Mouse (Mus musculus) kidney, embryonic 14.5 days (tissue): ENCODE measurements at regions not wholly inside any gene's neighbourhood (a gene's known extent, or its start where the extent isn't known, plus 50 kb on each side); places are given as distances from the start of the nearest gene placed in this dataset.

Experiments
- ATAC-seq: fragments of 200-750 bp; cut with Nextera tagmentation; 2 replicates; pipeline ENCODE4 v1.8.0; 2017; ENCODE audit warnings: moderate number of reproducible peaks, mild to moderate bottlenecking, moderate TSS enrichment, moderate library complexity; ENCODE audit not compliant: low FRiP score, low TSS enrichment
- H3K27ac ChIP-seq: fragments of 300-500 bp; sonication (generic); 2 replicates; pipeline ENCODE4 v1.5.1; 2014; ENCODE audit warnings: low read depth, mild to moderate bottlenecking, low read length, moderate library complexity, mixed read lengths
- H3K27me3 ChIP-seq: fragments of 300-500 bp; sonication (generic); 2 replicates; pipeline ENCODE4 v1.6.1; 2014; ENCODE audit warnings: mild to moderate bottlenecking, low read length; ENCODE audit not compliant: control insufficient read depth, insufficient read depth
- H3K36me3 ChIP-seq: fragments of 300-500 bp; sonication (generic); 2 replicates; pipeline ENCODE4 v1.6.1; 2014; ENCODE audit warnings: low read length, mixed read lengths; ENCODE audit not compliant: control insufficient read depth, insufficient read depth
- H3K4me1 ChIP-seq: fragments of 300-500 bp; sonication (generic); 2 replicates; pipeline ENCODE4 v1.6.1; 2014; ENCODE audit warnings: low read length, mixed read lengths; ENCODE audit not compliant: control insufficient read depth, insufficient read depth
- H3K4me2 ChIP-seq: fragments of 300-500 bp; sonication (generic); replicated peaks from 2 replicates; pipeline ENCODE4 v1.6.1; 2014; ENCODE audit warnings: low read depth, mild to moderate bottlenecking, low read length
- H3K4me3 ChIP-seq: fragments of 300-500 bp; sonication (generic); 2 replicates; pipeline ENCODE4 v1.5.1; 2014; ENCODE audit warnings: mild to moderate bottlenecking, low read length
- H3K9ac ChIP-seq: fragments of 300-500 bp; sonication (generic); 2 replicates; pipeline ENCODE4 v1.6.1; 2014; ENCODE audit warnings: low read depth, mild to moderate bottlenecking, low read length, moderate library complexity
- H3K9me3 ChIP-seq: fragments of 300-500 bp; sonication (generic); 2 replicates; pipeline ENCODE4 v1.6.1; 2016; ENCODE audit warnings: low read length; ENCODE audit not compliant: control insufficient read depth
- WGBS: fragments of 180-500 bp; shearing (Covaris S2); extraction: QIAGEN DNeasy Blood & Tissue Kit; methylation state at CpG from one replicate; pipeline ENCODE4 v1.1.7; 2014; 5-methylcytosine and 5-hydroxymethylcytosine counted together

GRCm38 (mm10) chr13:52108349-52108921 lies 262.0 kb downstream of the Gadd45g start:
- H3K4me2 ChIP-seq = no peak overlapping the region
- ATAC-seq = no peak
- no peaks in the 10 kb centered on the region for H3K27me3 ChIP-seq
- H3K36me3 ChIP-seq = no peaks in the 10 kb centered on the region
- H3K4me1 ChIP-seq = peaks cover 6% of the 10 kb centered on the region
- no peaks in the 10 kb centered on the region for H3K9me3 ChIP-seq
- no peak overlapping the region for H3K27ac ChIP-seq
- 64% methylated on average over 8 of the region's 8 CpGs for WGBS
- H3K9ac ChIP-seq = no peak overlapping the region
- H3K4me3 ChIP-seq = no peak overlapping the region

GRCm38 (mm10) chr13:52109039-52109759 lies 262.7 kb downstream of the Gadd45g start:
- H3K4me2 ChIP-seq = no peak overlapping the region
- no peak overlapping the region for H3K27ac ChIP-seq
- 70% methylated on average over 17 of the region's 17 CpGs for WGBS
- H3K9me3 ChIP-seq = no peaks in the 10 kb centered on the region
- no peaks in the 10 kb centered on the region for H3K36me3 ChIP-seq
- no peak overlapping the region for H3K9ac ChIP-seq
- ATAC-seq = no peak
- H3K4me3 ChIP-seq = no peak overlapping the region
- H3K4me1 ChIP-seq = peaks cover 6% of the 10 kb centered on the region
- H3K27me3 ChIP-seq = no peaks in the 10 kb centered on the region

GRCm38 (mm10) chr13:52110750-52111149 lies 264.3 kb downstream of the Gadd45g start:
- no peaks in the 10 kb centered on the region for H3K9me3 ChIP-seq
- no peaks in the 10 kb centered on the region for H3K27me3 ChIP-seq
- no peaks in the 10 kb centered on the region for H3K36me3 ChIP-seq
- no peak overlapping the region for H3K27ac ChIP-seq
- H3K4me3 ChIP-seq = no peak overlapping the region
- no peak overlapping the region for H3K4me2 ChIP-seq
- H3K9ac ChIP-seq = no peak overlapping the region
- peaks cover 6% of the 10 kb centered on the region for H3K4me1 ChIP-seq
- ATAC-seq = no peak
- WGBS = 55% methylated on average over 9 of the region's 9 CpGs

- no peak for ATAC-seq
- Histone ChIP-seq H3K4me1 (peaks cover 2% of the 10 kb centered on the region; the same call in 1 of the 2 replicates), H3K9me3 (no peaks in the 10 kb centered on the region), H3K9ac (no peak overlapping the region), H3K4me2 (no peak overlapping the region), H3K27me3 (no peaks in the 10 kb centered on the region), H3K4me3 (no peak overlapping the region), H3K36me3 (no peaks in the 10 kb centered on the region), H3K27ac (no peak overlapping the region)
- 46% methylated on average over 8 of the region's 8 CpGs for WGBS
Measured at GRCm38 (mm10) chr13:52113549-52113948, 267.1 kb downstream of the Gadd45g start.

- H3K4me2 ChIP-seq = no peak overlapping the region
- H3K4me1 ChIP-seq = peaks cover 2% of the 10 kb centered on the region; the same call in 1 of the 2 replicates
- no peak for ATAC-seq
- H3K36me3 ChIP-seq = no peaks in the 10 kb centered on the region
- no peaks in the 10 kb centered on the region for H3K9me3 ChIP-seq
- H3K9ac ChIP-seq = no peak overlapping the region
- no peak overlapping the region for H3K27ac ChIP-seq
- 84% methylated on average over 7 of the region's 7 CpGs for WGBS
- no peak overlapping the region for H3K4me3 ChIP-seq
- H3K27me3 ChIP-seq = no peaks in the 10 kb centered on the region
Measured at GRCm38 (mm10) chr13:52114431-52114830, 268.0 kb downstream of the Gadd45g start.

- Histone ChIP-seq H3K4me2 (no peak overlapping the region), H3K4me1 (0 out of 2 replicates have a peak, but pooled peaks cover 2% of the 10 kb centered on the region), H3K9ac (no peak overlapping the region), H3K4me3 (no peak overlapping the region), H3K36me3 (no peaks in the 10 kb centered on the region), H3K27me3 (no peaks in the 10 kb centered on the region), H3K9me3 (no peaks in the 10 kb centered on the region), H3K27ac (no peak overlapping the region)
- 80% methylated on average over 6 of the region's 6 CpGs for WGBS
- ATAC-seq = no peak
Measured at GRCm38 (mm10) chr13:52114962-52115361, 268.5 kb downstream of the Gadd45g start.

GRCm38 (mm10) chr13:52116241-52116640 lies 269.8 kb downstream of the Gadd45g start:
- ATAC-seq = no peak
- WGBS = 78% methylated on average over 4 of the region's 4 CpGs
- Histone ChIP-seq H3K27me3 (no peaks in the 10 kb centered on the region), H3K4me1 (no peaks in the 10 kb centered on the region), H3K4me3 (no peak overlapping the region), H3K27ac (no peak overlapping the region), H3K36me3 (no peaks in the 10 kb centered on the region), H3K4me2 (no peak overlapping the region), H3K9ac (no peak overlapping the region), H3K9me3 (no peaks in the 10 kb centered on the region)

GRCm38 (mm10) chr13:52116756-52117155 lies 270.3 kb downstream of the Gadd45g start:
- H3K27ac ChIP-seq = no peak overlapping the region
- no peak overlapping the region for H3K4me2 ChIP-seq
- no peak for ATAC-seq
- H3K9me3 ChIP-seq = no peaks in the 10 kb centered on the region
- H3K9ac ChIP-seq = no peak overlapping the region
- H3K27me3 ChIP-seq = no peaks in the 10 kb centered on the region
- no peak overlapping the region for H3K4me3 ChIP-seq
- no peaks in the 10 kb centered on the region for H3K36me3 ChIP-seq
- no peaks in the 10 kb centered on the region for H3K4me1 ChIP-seq
- 81% methylated on average over 4 of the region's 4 CpGs for whole genome bisulfite sequencing

- Histone ChIP-seq H3K27ac (no peak overlapping the region), H3K36me3 (no peaks in the 10 kb centered on the region), H3K9me3 (no peaks in the 10 kb centered on the region), H3K27me3 (no peaks in the 10 kb centered on the region), H3K4me3 (no peak overlapping the region), H3K9ac (no peak overlapping the region), H3K4me1 (no peaks in the 10 kb centered on the region), H3K4me2 (no peak overlapping the region)
- ATAC-seq = no peak
- WGBS = 66% methylated on average over 8 of the region's 8 CpGs
Measured at GRCm38 (mm10) chr13:52120795-52121194, 274.3 kb downstream of the Gadd45g start.
